Mouse (Mus musculus): ENCODE data around the gene Rabl3. TPM values are rescaled to one million over a fixed set of nuclear protein-coding genes. Genes with fewer than 3 reads are reported as not detected.

The Rabl3 gene
- polyA plus RNA-seq, 1 experiment from 2014 or later, result 31.0 TPM

DNA sequence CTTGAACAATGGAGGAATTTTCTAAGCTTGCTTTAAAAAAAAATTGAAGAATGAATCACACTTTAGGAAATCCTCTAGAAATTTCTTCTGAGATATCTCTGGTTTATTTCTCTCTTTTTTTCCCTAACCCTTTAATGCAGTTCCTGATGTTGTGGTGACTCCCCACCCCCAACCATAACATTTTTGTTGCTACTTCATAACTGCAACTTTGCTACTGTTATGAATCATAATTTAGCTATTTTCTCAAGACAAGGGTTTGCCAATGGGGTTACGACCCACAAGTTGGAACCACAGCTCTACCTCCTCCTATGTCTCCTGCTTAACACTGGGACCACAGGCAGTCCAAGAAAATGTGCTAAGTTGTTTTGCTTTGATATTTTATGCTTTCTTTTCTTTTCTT, 63.7 kb downstream of the Rabl3 start:
- Histone ChIP-seq H3K9me3 (ENCODE audit: control insufficient read depth, low read length) (no peaks in the 10 kb centered on the region), H3K4me3 (ENCODE audit: low read length) (no peak overlapping the region), H3K9ac (ENCODE audit: low read depth, low read length) (no peak overlapping the region), H3K27me3 (replicated peaks; ENCODE audit: control insufficient read depth, insufficient read depth, low read length) (no peaks in the 10 kb centered on the region), H3K4me1 (ENCODE audit: control insufficient read depth, insufficient read depth, low read length) (no peaks in the 10 kb centered on the region), H3K36me3 (ENCODE audit: control insufficient read depth, insufficient read depth, low read length) (no peaks in the 10 kb centered on the region), H3K4me2 (ENCODE audit: low read depth, low read length) (no peak overlapping the region), H3K27ac (ENCODE audit: low read length) (no peak overlapping the region)
- no peak for ATAC-seq
- 93% methylated on average over 1 of the region's 1 CpGs for WGBS

DNA sequence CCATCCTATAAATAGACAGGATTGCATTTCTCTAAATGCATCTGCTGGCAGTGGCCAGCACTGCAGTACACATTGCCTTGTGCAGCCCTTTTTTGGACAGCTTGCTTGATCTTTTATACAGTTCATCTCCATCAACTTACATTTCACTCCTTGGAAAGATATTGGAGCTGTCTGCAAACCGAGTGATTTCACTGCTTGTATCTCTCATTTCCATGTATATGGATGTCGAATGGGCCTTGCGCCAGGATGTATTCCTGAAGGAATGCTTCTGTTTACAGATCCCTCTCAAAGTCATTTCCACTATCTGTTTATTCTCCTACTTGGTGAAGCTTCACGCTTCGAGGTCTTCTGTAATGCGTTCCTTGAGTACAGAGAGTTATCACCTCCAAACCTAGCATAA, 64.6 kb downstream of the Rabl3 start:
- no peaks in the 10 kb centered on the region for H3K36me3 ChIP-seq (ENCODE audit: control insufficient read depth, insufficient read depth, low read length)
- H3K27ac ChIP-seq (ENCODE audit: low read length), result no peak overlapping the region
- H3K4me1 ChIP-seq (ENCODE audit: control insufficient read depth, insufficient read depth, low read length), result no peaks in the 10 kb centered on the region
- H3K27me3 ChIP-seq (replicated peaks; ENCODE audit: control insufficient read depth, insufficient read depth, low read length), result no peaks in the 10 kb centered on the region
- 56% methylated on average over 6 of the region's 6 CpGs for WGBS
- ATAC-seq, result no peak
- no peak overlapping the region for H3K9ac ChIP-seq (ENCODE audit: low read depth, low read length)
- H3K9me3 ChIP-seq (ENCODE audit: control insufficient read depth, low read length), result no peaks in the 10 kb centered on the region
- no peak overlapping the region for H3K4me3 ChIP-seq (ENCODE audit: low read length)
- no peak overlapping the region for H3K4me2 ChIP-seq (ENCODE audit: low read depth, low read length)

DNA sequence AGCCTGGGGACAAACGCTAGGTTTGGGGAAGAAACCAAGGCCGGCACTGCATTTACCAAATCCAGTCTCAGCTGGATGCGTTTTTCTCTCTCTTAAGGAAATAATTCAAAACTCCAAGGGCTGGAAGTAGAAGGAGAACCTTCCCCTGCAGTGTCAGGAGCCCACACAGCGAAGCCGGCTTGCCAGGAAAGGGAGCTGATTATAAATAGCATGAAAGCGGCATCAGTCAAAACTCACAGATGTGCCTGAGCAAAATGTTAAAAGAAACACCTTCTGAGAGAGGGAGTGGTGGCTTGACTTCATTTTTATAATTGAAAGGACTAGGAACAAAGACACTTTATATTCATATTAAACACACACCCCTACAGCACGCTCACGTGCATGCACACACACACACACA, 70.6 kb downstream of the Rabl3 start:
- no peak overlapping the region for H3K4me2 ChIP-seq (ENCODE audit: low read depth, low read length)
- H3K9me3 ChIP-seq (ENCODE audit: control insufficient read depth, low read length), result no peaks in the 10 kb centered on the region
- 74% methylated on average over 8 of the region's 8 CpGs for WGBS
- H3K4me3 ChIP-seq (ENCODE audit: low read length), result no peak overlapping the region
- ATAC-seq, result no peak
- H3K36me3 ChIP-seq (ENCODE audit: control insufficient read depth, insufficient read depth, low read length), result no peaks in the 10 kb centered on the region
- H3K27ac ChIP-seq (ENCODE audit: low read length), result no peak overlapping the region
- H3K27me3 ChIP-seq (replicated peaks; ENCODE audit: control insufficient read depth, insufficient read depth, low read length), result no peaks in the 10 kb centered on the region
- H3K4me1 ChIP-seq (ENCODE audit: control insufficient read depth, insufficient read depth, low read length), result no peaks in the 10 kb centered on the region
- no peak overlapping the region for H3K9ac ChIP-seq (ENCODE audit: low read depth, low read length)

DNA sequence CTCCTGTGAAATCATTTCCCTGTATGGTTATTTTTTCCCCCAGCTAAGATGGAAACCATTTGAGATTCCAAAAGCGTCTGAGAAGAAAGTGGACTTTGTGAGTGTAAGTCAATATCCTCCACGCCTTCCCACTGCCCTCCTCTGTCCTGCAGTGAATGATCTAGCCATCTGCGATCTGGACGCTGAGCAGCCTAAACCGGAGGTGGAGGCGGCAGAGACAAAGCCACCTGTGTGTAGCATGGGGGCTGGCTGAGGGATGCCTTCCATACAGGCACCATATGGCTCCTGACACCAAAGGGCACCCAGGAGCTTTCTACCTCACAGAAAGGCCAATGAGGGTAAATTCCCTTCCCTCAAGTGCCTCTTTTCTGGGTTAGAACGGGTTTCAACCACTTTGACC, 71.4 kb downstream of the Rabl3 start:
- ATAC-seq, result no peak
- no peaks in the 10 kb centered on the region for H3K9me3 ChIP-seq (ENCODE audit: control insufficient read depth, low read length)
- WGBS, result 73% methylated on average over 7 of the region's 7 CpGs
- H3K27me3 ChIP-seq (replicated peaks; ENCODE audit: control insufficient read depth, insufficient read depth, low read length), result no peaks in the 10 kb centered on the region
- H3K4me2 ChIP-seq (ENCODE audit: low read depth, low read length), result no peak overlapping the region
- H3K36me3 ChIP-seq (ENCODE audit: control insufficient read depth, insufficient read depth, low read length), result no peaks in the 10 kb centered on the region
- H3K9ac ChIP-seq (ENCODE audit: low read depth, low read length), result no peak overlapping the region
- no peak overlapping the region for H3K27ac ChIP-seq (ENCODE audit: low read length)
- H3K4me3 ChIP-seq (ENCODE audit: low read length), result no peak overlapping the region
- no peaks in the 10 kb centered on the region for H3K4me1 ChIP-seq (ENCODE audit: control insufficient read depth, insufficient read depth, low read length)

DNA sequence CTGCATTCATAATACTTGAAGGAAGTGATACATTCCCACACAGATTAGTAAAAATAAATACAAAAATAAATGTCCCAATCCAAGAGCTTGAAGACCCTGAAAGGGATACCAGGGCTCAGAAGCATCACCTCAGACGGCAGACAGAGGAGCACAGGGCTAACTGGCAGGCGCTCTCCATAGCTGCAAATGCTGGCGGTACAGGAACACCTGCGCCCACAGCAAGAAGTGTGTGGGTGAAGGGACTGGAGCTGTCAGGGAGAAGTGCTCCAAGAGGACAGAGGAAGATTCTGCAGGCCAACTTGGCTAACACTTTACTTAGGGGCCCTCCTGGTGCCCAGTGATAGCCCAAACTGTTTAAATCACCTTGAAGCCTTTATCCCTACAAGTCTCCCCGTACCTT, 72.3 kb downstream of the Rabl3 start:
- 88% methylated on average over 5 of the region's 5 CpGs for WGBS
- Histone ChIP-seq H3K27ac (ENCODE audit: low read length) (no peak overlapping the region), H3K4me3 (ENCODE audit: low read length) (no peak overlapping the region), H3K9me3 (ENCODE audit: control insufficient read depth, low read length) (no peaks in the 10 kb centered on the region), H3K4me2 (ENCODE audit: low read depth, low read length) (no peak overlapping the region), H3K4me1 (ENCODE audit: control insufficient read depth, insufficient read depth, low read length) (no peaks in the 10 kb centered on the region), H3K27me3 (replicated peaks; ENCODE audit: control insufficient read depth, insufficient read depth, low read length) (no peaks in the 10 kb centered on the region), H3K9ac (ENCODE audit: low read depth, low read length) (no peak overlapping the region), H3K36me3 (ENCODE audit: control insufficient read depth, insufficient read depth, low read length) (no peaks in the 10 kb centered on the region)
- no peak for ATAC-seq

DNA sequence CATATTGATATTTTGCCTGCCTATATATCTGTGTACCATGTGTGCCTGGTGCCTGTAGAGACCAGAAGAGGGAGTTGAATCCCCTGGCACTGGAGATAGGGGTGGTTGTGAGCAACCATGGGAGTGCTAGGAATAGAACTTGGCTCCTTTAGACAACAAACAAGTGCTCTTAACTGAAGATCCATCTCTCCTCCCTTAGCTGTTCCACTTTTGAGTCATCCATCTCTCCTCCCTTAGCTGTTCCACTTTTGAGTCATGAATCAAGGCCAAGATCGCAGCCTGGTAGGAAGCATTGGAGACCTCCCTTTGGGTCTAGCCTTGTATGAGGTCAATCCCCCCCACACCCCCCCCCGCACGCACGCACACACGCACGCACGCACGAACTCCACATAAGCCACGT, 74.9 kb downstream of the Rabl3 start:
- Histone ChIP-seq H3K4me2 (ENCODE audit: low read depth, low read length) (no peak overlapping the region), H3K27ac (ENCODE audit: low read length) (no peak overlapping the region), H3K9ac (ENCODE audit: low read depth, low read length) (no peak overlapping the region), H3K9me3 (ENCODE audit: control insufficient read depth, low read length) (no peaks in the 10 kb centered on the region), H3K4me3 (ENCODE audit: low read length) (no peak overlapping the region), H3K4me1 (ENCODE audit: control insufficient read depth, insufficient read depth, low read length) (no peaks in the 10 kb centered on the region), H3K27me3 (replicated peaks; ENCODE audit: control insufficient read depth, insufficient read depth, low read length) (no peaks in the 10 kb centered on the region), H3K36me3 (ENCODE audit: control insufficient read depth, insufficient read depth, low read length) (no peaks in the 10 kb centered on the region)
- WGBS, result 88% methylated on average over 9 of the region's 9 CpGs
- no peak for ATAC-seq

DNA sequence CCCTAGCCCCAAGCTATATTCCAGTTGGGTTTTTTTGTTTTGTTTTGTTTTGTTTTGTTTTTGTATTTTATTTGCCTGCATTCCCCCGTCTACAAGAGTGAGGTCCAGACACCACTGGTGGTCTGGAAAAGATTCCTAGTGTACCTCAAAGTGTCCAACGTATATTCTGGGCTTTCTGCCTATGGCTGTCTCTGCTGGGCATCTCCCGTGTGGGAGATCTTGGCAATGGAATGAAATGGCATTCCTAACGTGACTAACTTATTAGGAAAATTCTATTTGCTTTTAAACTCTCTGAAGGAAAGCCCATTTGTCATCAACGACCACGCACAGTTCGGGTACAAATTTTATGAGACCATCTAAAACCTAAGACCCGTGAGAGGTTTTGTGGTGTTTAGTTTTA, 75.7 kb downstream of the Rabl3 start:
- Histone ChIP-seq H3K9me3 (ENCODE audit: control insufficient read depth, low read length) (no peaks in the 10 kb centered on the region), H3K36me3 (ENCODE audit: control insufficient read depth, insufficient read depth, low read length) (no peaks in the 10 kb centered on the region), H3K9ac (ENCODE audit: low read depth, low read length) (no peak overlapping the region), H3K4me2 (ENCODE audit: low read depth, low read length) (no peak overlapping the region), H3K4me3 (ENCODE audit: low read length) (no peak overlapping the region), H3K4me1 (ENCODE audit: control insufficient read depth, insufficient read depth, low read length) (no peaks in the 10 kb centered on the region), H3K27ac (ENCODE audit: low read length) (no peak overlapping the region), H3K27me3 (replicated peaks; ENCODE audit: control insufficient read depth, insufficient read depth, low read length) (no peaks in the 10 kb centered on the region)
- 58% methylated on average over 8 of the region's 8 CpGs for WGBS
- ATAC-seq, result no peak

DNA sequence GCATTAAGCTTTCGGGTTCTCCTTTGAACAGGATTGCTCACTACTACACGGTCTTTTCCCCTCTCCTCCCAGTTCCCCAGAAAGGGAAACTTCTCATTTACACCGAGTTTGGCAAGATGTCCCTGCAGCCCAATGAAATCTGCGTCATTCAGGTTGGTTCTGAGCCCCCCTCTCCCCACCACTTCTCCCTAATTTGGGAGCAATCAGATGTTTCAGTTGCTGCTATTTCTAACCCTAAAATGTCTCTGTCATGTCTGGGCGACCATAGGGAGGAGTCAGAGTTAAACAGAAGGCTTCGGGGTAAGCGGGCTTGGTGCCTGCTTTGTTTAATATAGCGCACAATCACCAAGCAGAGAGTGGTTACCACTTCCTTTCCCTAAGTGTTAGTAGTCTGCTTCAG, 76.4 kb downstream of the Rabl3 start:
- ATAC-seq, result no peak
- no peak overlapping the region for H3K27ac ChIP-seq (ENCODE audit: low read length)
- 67% methylated on average over 8 of the region's 8 CpGs for WGBS

DNA sequence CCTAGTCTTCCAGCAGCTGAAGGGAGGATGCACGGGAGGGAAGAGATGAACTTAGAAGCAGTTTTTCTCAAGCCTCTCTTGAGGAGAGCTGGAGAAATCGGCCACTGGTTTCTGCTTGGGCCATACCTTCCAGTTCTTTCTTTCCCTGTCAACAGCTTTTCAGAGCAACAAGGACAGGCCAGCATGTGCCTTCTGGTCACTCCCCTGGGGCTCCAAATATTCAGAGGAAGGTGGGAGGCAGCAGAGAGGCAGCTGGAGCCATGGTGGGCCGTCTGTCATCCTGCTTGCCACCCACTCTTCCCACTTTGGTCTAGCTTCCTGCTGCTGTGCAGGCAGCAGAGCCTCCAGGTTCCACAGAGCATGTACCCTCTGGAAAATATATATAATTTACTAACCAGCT, 78.0 kb downstream of the Rabl3 start:
- ATAC-seq, result no peak
- Histone ChIP-seq H3K4me1 (ENCODE audit: control insufficient read depth, insufficient read depth, low read length) (no peaks in the 10 kb centered on the region), H3K27ac (ENCODE audit: low read length) (no peak overlapping the region), H3K4me3 (ENCODE audit: low read length) (no peak overlapping the region), H3K36me3 (ENCODE audit: control insufficient read depth, insufficient read depth, low read length) (no peaks in the 10 kb centered on the region), H3K9me3 (ENCODE audit: control insufficient read depth, low read length) (no peaks in the 10 kb centered on the region), H3K27me3 (replicated peaks; ENCODE audit: control insufficient read depth, insufficient read depth, low read length) (no peaks in the 10 kb centered on the region), H3K4me2 (ENCODE audit: low read depth, low read length) (no peak overlapping the region), H3K9ac (ENCODE audit: low read depth, low read length) (no peak overlapping the region)
- WGBS, result 40% methylated on average over 3 of the region's 3 CpGs

More for the DNA sequence above, 76.4 kb downstream of the Rabl3 start:
- Histone ChIP-seq H3K9ac (ENCODE audit: low read depth, low read length) (no peak overlapping the region), H3K4me2 (ENCODE audit: low read depth, low read length) (no peak overlapping the region), H3K36me3 (ENCODE audit: control insufficient read depth, insufficient read depth, low read length) (no peaks in the 10 kb centered on the region), H3K4me1 (ENCODE audit: control insufficient read depth, insufficient read depth, low read length) (no peaks in the 10 kb centered on the region), H3K9me3 (ENCODE audit: control insufficient read depth, low read length) (no peaks in the 10 kb centered on the region), H3K4me3 (ENCODE audit: low read length) (no peak overlapping the region), H3K27me3 (replicated peaks; ENCODE audit: control insufficient read depth, insufficient read depth, low read length) (no peaks in the 10 kb centered on the region)

Data from intestine, embryonic 16.5 days (tissue).